8 mouse cellular contexts compared by ENCODE assay signal in the genomic region with DNA sequence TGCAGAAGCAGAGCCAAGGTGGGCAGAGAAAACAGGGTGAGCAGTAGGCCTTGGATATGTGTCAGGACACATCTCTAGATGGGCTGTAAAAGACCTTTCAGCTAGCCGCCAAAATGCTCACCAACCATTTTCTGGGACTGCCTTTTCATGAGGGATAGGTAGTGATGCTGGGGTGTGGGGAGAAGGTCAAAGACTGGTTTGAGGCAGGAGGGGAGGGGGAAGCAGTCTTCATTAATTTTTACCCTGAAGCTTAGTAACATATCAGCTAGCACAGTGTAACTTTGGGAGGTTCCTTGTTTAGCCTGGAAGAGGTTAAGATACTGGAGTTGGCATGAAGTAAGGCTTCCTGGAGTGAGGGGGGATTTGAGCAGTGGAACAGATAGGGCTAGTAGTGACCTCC. TPM values are rescaled to one million over a fixed set of nuclear protein-coding genes. Genes with fewer than 3 reads are reported as not detected.
DNase-seq lines count a peak whose midpoint lies in the region; ATAC-seq lines count a peak whose summit lies in the region.

No protein-coding gene starts in this region.

- ATAC-seq in lung, embryonic 16.5 days (ENCODE audit: low read depth), result no peak
- ATAC-seq in intestine, embryonic 14.5 days (replicated peaks; ENCODE audit: low FRiP score, low TSS enrichment, low read depth), result no peak
- ATAC-seq in liver, embryonic 12.5 days, result no peak
- no peak for ATAC-seq in stomach, embryonic 16.5 days (ENCODE audit: insufficient read depth, low FRiP score)

- no peaks in the 10 kb centered on the region for H3K36me3 ChIP-seq in lung, embryonic 16.5 days (ENCODE audit: control insufficient read depth, insufficient read depth, low read length)
- no peaks in the 10 kb centered on the region for H3K36me3 ChIP-seq in intestine, embryonic 14.5 days (ENCODE audit: control insufficient read depth, insufficient read depth, low read length)
- no peaks in the 10 kb centered on the region for H3K36me3 ChIP-seq in liver, embryonic 12.5 days
- no peaks in the 10 kb centered on the region for H3K36me3 ChIP-seq in stomach, embryonic 16.5 days (ENCODE audit: control insufficient read depth, insufficient read depth, low read length)

- peak overlapping the region; percentile 62 for H3K4me2 ChIP-seq in lung, embryonic 16.5 days (ENCODE audit: low read depth, low read length)
- peak overlapping the region; percentile 78 for H3K4me2 ChIP-seq in intestine, embryonic 14.5 days (ENCODE audit: low read length)
- peak overlapping the region; percentile 84 for H3K4me2 ChIP-seq in liver, embryonic 12.5 days
- peak overlapping the region; percentile 70 for H3K4me2 ChIP-seq in stomach, embryonic 16.5 days (ENCODE audit: low read depth, low read length)

- peak overlapping the region; percentile 91 for H3K27ac ChIP-seq in lung, embryonic 16.5 days (ENCODE audit: low read length)
- peak overlapping the region; percentile 87 for H3K27ac ChIP-seq in intestine, embryonic 14.5 days (ENCODE audit: low read depth)
- no peak overlapping the region for H3K27ac ChIP-seq in liver, embryonic 12.5 days
- peak overlapping the region; percentile 95 for H3K27ac ChIP-seq in stomach, embryonic 16.5 days (ENCODE audit: low read length)

- H3K9me3 ChIP-seq in lung, embryonic 16.5 days (ENCODE audit: control insufficient read depth, low read length), result no peaks in the 10 kb centered on the region
- no peaks in the 10 kb centered on the region for H3K9me3 ChIP-seq in intestine, embryonic 14.5 days (ENCODE audit: control insufficient read depth, low read length)
- no peaks in the 10 kb centered on the region for H3K9me3 ChIP-seq in liver, embryonic 12.5 days (replicated peaks)
- H3K9me3 ChIP-seq in stomach, embryonic 16.5 days (replicated peaks; ENCODE audit: control insufficient read depth, low read length), result no peaks in the 10 kb centered on the region

- peaks cover 14% of the 10 kb centered on the region for H3K4me1 ChIP-seq in lung, embryonic 16.5 days (replicated peaks; ENCODE audit: control insufficient read depth, insufficient read depth, low read length)
- H3K4me1 ChIP-seq in intestine, embryonic 14.5 days (replicated peaks; ENCODE audit: control insufficient read depth, insufficient read depth, low read length), result 0 out of 2 replicates have a peak, but pooled peaks cover 3% of the 10 kb centered on the region
- H3K4me1 ChIP-seq in liver, embryonic 12.5 days, result peaks cover 46% of the 10 kb centered on the region
- peaks cover 13% of the 10 kb centered on the region for H3K4me1 ChIP-seq in stomach, embryonic 16.5 days (ENCODE audit: control insufficient read depth, insufficient read depth, low read length)

- H3K4me3 ChIP-seq in lung, embryonic 16.5 days (ENCODE audit: low read length), result peak overlapping the region; percentile 54
- H3K4me3 ChIP-seq in intestine, embryonic 14.5 days (ENCODE audit: low read depth, low read length), result peak overlapping the region; percentile 58
- H3K4me3 ChIP-seq in liver, embryonic 12.5 days, result peak overlapping the region; percentile 60; the same call in 1 of the 2 replicates
- peak overlapping the region; percentile 65 for H3K4me3 ChIP-seq in stomach, embryonic 16.5 days (replicated peaks; ENCODE audit: low read length)

- H3K9ac ChIP-seq in lung, embryonic 16.5 days (ENCODE audit: low read length), result peak overlapping the region; percentile 60
- H3K9ac ChIP-seq in intestine, embryonic 14.5 days (ENCODE audit: low read length), result no peak overlapping the region
- H3K9ac ChIP-seq in liver, embryonic 12.5 days, result no peak overlapping the region
- peak overlapping the region; percentile 49 for H3K9ac ChIP-seq in stomach, embryonic 16.5 days (ENCODE audit: low read length)

- 56% methylated on average over 1 of the region's 1 CpGs for WGBS in lung, embryonic 16.5 days
- WGBS in intestine, embryonic 14.5 days, result 46% methylated on average over 1 of the region's 1 CpGs
- 71% methylated on average over 1 of the region's 1 CpGs for WGBS in liver, embryonic 12.5 days (ENCODE audit: insufficient replicate concordance)
- WGBS in stomach, embryonic 16.5 days, result 64% methylated on average over 1 of the region's 1 CpGs

- DNase-seq in lung, postnatal 4 days, result no peak
- DNase-seq in intestine, embryonic 14.5 days (ENCODE audit: low spot score), result no peak
- DNase-seq in thymus, postnatal 0 days (ENCODE audit: low spot score), result no peak
- DNase-seq in thymus, adult 18-20 months, result no peak
- DNase-seq in left cerebral cortex, adult 9 months (ENCODE audit: low spot score in 2 of 2), result no peak

- H3K27me3 ChIP-seq in lung, embryonic 16.5 days (ENCODE audit: control insufficient read depth, insufficient read depth, low read depth, low read length), result no peaks in the 10 kb centered on the region
- H3K27me3 ChIP-seq in intestine, embryonic 14.5 days (replicated peaks; ENCODE audit: control insufficient read depth, insufficient read depth, low read length), result no peaks in the 10 kb centered on the region
- H3K27me3 ChIP-seq in liver, embryonic 12.5 days (replicated peaks), result no peaks in the 10 kb centered on the region
- no peaks in the 10 kb centered on the region for H3K27me3 ChIP-seq in stomach, embryonic 16.5 days (ENCODE audit: control insufficient read depth, insufficient read depth, low read length)

RNA-seq across cellular contexts. Expression of gene Arhgap18, which starts 21.0 kb away (rescaled TPM):
- polyA plus RNA-seq in lung, embryonic 16.5 days (2015; fragmentation: Nextera tagmentation; extraction: Ambion mirVana), result 55.1 and 58.7 TPM in 2 replicates
- polyA plus RNA-seq in intestine, embryonic 14.5 days (2014; fragmentation: Nextera tagmentation; extraction: Ambion mirVana), result 40.0 and 45.9 TPM in 2 replicates
- 9.3 and 10.1 TPM in 2 replicates for polyA plus RNA-seq in liver, embryonic 12.5 days (2016; fragmentation: Nextera tagmentation; extraction: Ambion mirVana)
- 34.4 and 40.7 TPM in 2 replicates for polyA plus RNA-seq in stomach, embryonic 16.5 days (2015; fragmentation: Nextera tagmentation; extraction: Ambion mirVana)
- polyA plus RNA-seq in thymus, postnatal 0 days (2015; fragmentation: Nextera tagmentation; extraction: Ambion mirVana), result 12.9 and 14.8 TPM in 2 replicates

Comparison
In these comparisons a context has a peak if more than half of its experiments do, and no peak if none do; other contexts are left out.
1. H3K9ac ChIP-seq: peak in lung, embryonic 16.5 days (single experiment) and stomach, embryonic 16.5 days (single experiment); none in intestine, embryonic 14.5 days (single experiment) and liver, embryonic 12.5 days (single experiment).
2. Peak in every context shown above with its lines, with median percentiles within 50 percentile points of each other: H3K4me2 ChIP-seq and H3K4me3 ChIP-seq.